Mouse (Mus musculus): ENCODE data around the gene Agrp.

Agrp gene

DNA sequence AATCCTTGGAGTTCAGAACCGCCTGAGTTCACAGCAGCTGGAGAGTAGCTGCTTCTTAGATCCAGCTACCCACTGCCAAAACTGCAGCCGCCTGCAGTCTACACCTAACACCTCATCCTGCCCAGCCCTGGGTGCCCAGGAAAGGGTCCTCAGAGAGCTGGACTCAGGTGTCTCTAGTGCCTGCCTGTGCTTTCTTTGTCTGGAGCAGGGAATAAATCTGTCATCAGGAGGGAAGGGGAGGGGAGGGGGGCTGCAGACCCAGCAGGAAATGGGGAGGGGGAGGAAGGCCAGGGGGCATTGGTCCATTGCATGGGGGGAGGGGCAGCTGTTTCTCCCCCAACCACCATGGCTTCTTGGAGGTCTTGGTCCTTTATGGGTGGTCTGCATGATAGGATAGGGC is 117.6 kb downstream of the Agrp start:
- DNase-seq (ENCODE audit: low spot score in 2 of 2) = no peak

DNA sequence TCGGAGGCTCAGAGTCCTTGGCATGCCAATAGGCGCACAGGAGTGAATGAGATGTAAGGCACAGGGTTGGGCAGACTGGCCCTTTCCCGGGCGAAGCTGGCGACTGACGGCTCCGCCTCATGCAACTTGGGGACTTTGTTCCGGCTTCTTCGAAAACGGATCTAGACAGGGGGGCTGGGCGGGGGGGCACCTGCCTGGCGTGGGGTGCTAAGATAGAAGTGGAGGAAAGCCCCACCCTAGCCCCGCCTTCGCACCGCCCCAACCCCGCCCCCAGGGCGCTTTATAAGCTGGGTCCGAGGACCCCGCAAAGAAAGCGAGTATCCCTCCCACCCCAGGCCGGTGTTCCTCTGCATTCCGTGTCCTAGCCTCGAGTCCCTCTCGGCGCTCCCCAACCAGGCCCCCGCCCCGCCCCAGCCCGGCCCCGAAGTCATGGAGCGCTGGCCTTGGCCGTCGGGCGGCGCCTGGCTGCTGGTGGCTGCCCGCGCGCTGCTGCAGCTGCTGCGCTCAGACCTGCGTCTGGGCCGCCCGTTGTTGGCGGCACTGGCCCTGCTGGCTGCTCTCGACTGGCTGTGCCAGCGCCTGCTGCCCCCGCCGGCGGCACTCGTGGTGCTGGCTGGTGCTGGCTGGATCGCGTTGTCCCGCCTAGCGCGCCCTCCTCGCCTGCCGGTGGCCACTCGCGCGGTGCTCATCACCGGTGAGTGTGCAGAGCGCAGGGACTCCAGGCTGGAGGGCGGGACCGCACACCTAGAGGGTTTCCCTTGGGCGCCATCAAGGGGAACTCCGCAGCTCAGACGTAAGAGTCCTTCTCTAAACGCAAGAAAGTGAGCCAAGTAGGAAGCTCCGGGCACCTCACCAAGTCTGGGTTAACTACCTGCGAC is 118.5 kb downstream of the Agrp start, which contains the start of gene Hsd11b2:
Gene Hsd11b2 (plus strand): TSS at position 320 of the 878 bp plus-strand sequence.
- DNase-seq (ENCODE audit: low spot score in 2 of 2) = no peak

DNA sequence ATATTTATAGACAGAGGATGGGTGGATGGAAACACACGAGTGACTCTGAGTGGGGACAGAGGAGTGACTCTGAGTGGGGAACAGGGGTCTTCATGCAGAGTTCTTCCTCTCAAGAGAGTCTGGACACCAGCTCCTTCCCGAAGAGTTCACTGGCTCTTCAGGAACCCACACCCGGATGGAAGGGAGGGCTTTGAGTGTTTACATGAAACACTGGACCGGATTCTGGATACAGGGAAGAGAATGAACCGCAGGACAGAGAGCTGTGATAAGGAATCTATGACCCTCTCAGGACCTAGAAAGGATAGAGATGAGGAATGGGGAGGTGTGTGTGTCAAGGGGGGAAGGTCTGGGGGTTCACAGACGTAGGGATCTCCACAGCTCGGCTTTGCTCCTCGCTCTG is 119.8 kb downstream of the Agrp start:
- DNase-seq (ENCODE audit: low spot score in 2 of 2) = no peak

Data from heart, adult 9 months (tissue).